Mouse (Mus musculus) forebrain, postnatal 0 days (tissue): ENCODE data around the gene Aoah. TPM values are rescaled to one million over a fixed set of nuclear protein-coding genes. Genes with fewer than 3 reads are reported as not detected.

Experiments
- ATAC-seq: fragments of 200-750 bp; cut with Nextera tagmentation; 2 replicates; pipeline ENCODE4 v1.8.0; 2017; ENCODE audit warnings: mild to moderate bottlenecking, moderate library complexity
- DNase-seq: peaks from one replicate; pipeline ENCODE4 v3.0.0-alpha.2; 2015
- H3K27ac ChIP-seq: fragments of 300-500 bp; sonication (generic); 2 replicates; pipeline ENCODE4 v1.5.1; 2014; ENCODE audit warnings: low read depth, mild to moderate bottlenecking, antibody characterized with exemption, low read length, moderate library complexity, mixed read lengths
- H3K27me3 ChIP-seq: fragments of 300-500 bp; sonication (generic); 2 replicates; pipeline ENCODE4 v1.6.1; 2014; ENCODE audit warnings: mild to moderate bottlenecking, low read length, mixed read lengths; ENCODE audit not compliant: insufficient read depth
- H3K36me3 ChIP-seq: fragments of 300-500 bp; sonication (generic); 2 replicates; pipeline ENCODE4 v1.6.1; 2014; ENCODE audit warnings: mild to moderate bottlenecking, moderate library complexity; ENCODE audit not compliant: insufficient read depth
- H3K4me1 ChIP-seq: fragments of 300-500 bp; sonication (generic); 2 replicates; pipeline ENCODE4 v1.6.1; 2014; ENCODE audit warnings: antibody characterized with exemption; ENCODE audit not compliant: insufficient read depth
- H3K4me2 ChIP-seq: fragments of 300-500 bp; sonication (generic); 2 replicates; pipeline ENCODE4 v1.6.1; 2014; ENCODE audit warnings: low read depth, mild to moderate bottlenecking, moderate library complexity
- H3K4me3 ChIP-seq: fragments of 300-500 bp; sonication (generic); 2 replicates; pipeline ENCODE4 v1.5.1; 2014; ENCODE audit warnings: low read depth, low read length, mixed read lengths
- H3K9ac ChIP-seq: fragments of 300-500 bp; sonication (generic); 2 replicates; pipeline ENCODE4 v1.6.1; 2014; ENCODE audit warnings: mild to moderate bottlenecking
- H3K9me3 ChIP-seq: fragments of 300-500 bp; sonication (generic); 2 replicates; pipeline ENCODE4 v1.6.1; 2016; ENCODE audit warnings: low read length
- CTCF ChIP-seq: sonication (generic); IDR thresholded peaks from 2 replicates; pipeline ENCODE4 v1.5.1; 2016; ENCODE audit warnings: antibody characterized with exemption, control low read depth, low read depth
- WGBS: fragments of 180-500 bp; shearing (Covaris S2); extraction: QIAGEN DNeasy Blood & Tissue Kit; methylation state at CpG from one replicate; pipeline ENCODE4 v1.1.7; 2014; 5-methylcytosine and 5-hydroxymethylcytosine counted together
- polyA plus RNA-seq: library from polyadenylated mRNA; unstranded; fragments of >200 nt; fragmentation: Nextera tagmentation; extraction: Ambion mirVana; gene quantifications from 2 replicates; pipeline ENCODE4 v1.2.1, GENCODE M21; 2015
- total RNA-seq: library from RNA; depleted of rRNA; stranded (reverse); fragments of >200 nt; gene quantifications from 2 replicates; pipeline ENCODE4 v1.2.3, GENCODE M21; 2014

Gene Aoah
- total and polyA plus RNA-seq, 2 experiments from 2014 or later = 0.51 to 0.86 TPM

- no peak overlapping the region for H3K9ac ChIP-seq
- TF ChIP-seq CTCF = no peak
- 73% methylated on average over 9 of the region's 9 CpGs for WGBS
- H3K4me2 ChIP-seq = no peak overlapping the region
- H3K36me3 ChIP-seq = no peaks in the 10 kb centered on the region
- ATAC-seq (no peak), DNase-seq (no peak)
- no peaks in the 10 kb centered on the region for H3K4me1 ChIP-seq
- H3K9me3 ChIP-seq = no peaks in the 10 kb centered on the region
- H3K27ac ChIP-seq = no peak overlapping the region
- no peaks in the 10 kb centered on the region for H3K27me3 ChIP-seq
- H3K4me3 ChIP-seq = no peak overlapping the region
Observed at GRCm38 (mm10) chr13:20829181-20829900, 35.4 kb downstream of the Aoah start.

- H3K9me3 ChIP-seq = no peaks in the 10 kb centered on the region
- ATAC-seq (peak; percentile 74), DNase-seq (peak; percentile 41)
- H3K9ac ChIP-seq = no peak overlapping the region
- no peaks in the 10 kb centered on the region for H3K4me1 ChIP-seq
- TF ChIP-seq CTCF = no peak
- no peaks in the 10 kb centered on the region for H3K36me3 ChIP-seq
- 29% methylated on average over 3 of the region's 3 CpGs for WGBS
- H3K4me3 ChIP-seq = no peak overlapping the region
- no peak overlapping the region for H3K4me2 ChIP-seq
- H3K27me3 ChIP-seq = no peaks in the 10 kb centered on the region
- H3K27ac ChIP-seq = no peak overlapping the region
Observed at GRCm38 (mm10) chr13:20855893-20856292, 62.0 kb downstream of the Aoah start.

DNA sequence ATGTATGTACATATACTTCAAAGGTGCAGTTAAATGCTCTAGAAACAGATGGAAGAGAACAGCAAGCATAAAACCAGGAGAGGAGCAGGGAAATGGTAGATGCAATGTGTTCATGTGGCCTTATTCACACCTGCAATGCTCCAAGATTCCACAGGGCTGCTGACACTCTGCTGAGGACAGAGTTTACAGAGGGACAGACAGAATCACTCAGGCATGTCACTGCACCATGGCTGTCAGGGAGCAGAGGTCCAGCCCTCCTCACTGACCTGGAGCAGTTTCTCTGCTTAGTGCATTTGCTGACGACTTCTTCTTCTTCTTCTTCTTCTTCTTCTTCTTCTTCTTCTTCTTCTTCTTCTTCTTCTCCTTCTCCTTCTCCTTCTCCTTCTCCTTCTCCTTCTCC, 105.5 kb downstream of the Aoah start:
- no peak for ATAC-seq
- WGBS = 78% methylated on average over 1 of the region's 1 CpGs
- peaks cover 13% of the 10 kb centered on the region; the same call in 1 of the 2 replicates for H3K4me1 ChIP-seq

DNA sequence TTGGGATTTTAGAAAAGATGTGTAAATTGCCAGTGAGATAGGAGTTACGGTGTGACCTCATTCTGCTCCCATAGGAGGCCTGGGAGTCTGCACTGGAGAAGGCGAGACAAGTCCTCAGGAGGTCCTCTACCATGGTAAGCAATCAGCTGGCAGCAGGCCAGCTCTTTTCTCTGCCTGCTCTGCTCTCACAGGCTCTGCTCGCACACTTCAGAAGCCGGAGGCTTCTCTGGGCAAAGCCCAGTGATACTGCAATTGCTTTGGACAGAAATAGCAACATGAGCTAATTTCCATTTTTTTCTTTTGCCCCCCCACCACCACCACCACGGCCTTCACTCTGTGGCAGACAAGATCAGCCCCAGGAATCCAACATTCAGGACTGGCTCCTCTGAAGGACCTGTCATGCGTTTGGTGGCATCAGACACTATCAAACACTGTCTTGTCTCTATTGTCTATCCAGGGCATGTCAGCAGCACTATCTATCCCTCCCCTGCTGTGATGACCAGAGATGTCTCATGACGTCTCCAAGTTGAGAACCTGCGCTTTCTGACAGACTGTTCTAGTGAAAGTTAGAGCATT, 106.6 kb downstream of the Aoah start:
- peak; percentile 69 for ATAC-seq
- Histone ChIP-seq H3K9ac (no peak overlapping the region), H3K4me3 (no peak overlapping the region), H3K4me1 (peaks cover 13% of the 10 kb centered on the region; the same call in 1 of the 2 replicates), H3K27me3 (no peaks in the 10 kb centered on the region), H3K9me3 (no peaks in the 10 kb centered on the region), H3K27ac (no peak overlapping the region), H3K36me3 (no peaks in the 10 kb centered on the region), H3K4me2 (no peak overlapping the region)
- no peak for TF ChIP-seq CTCF
- peak; percentile 61 for DNase-seq
- WGBS = 34% methylated on average over 8 of the region's 8 CpGs

More for the DNA sequence above, 105.5 kb downstream of the Aoah start:
- no peak for DNase-seq
- H3K9ac ChIP-seq = no peak overlapping the region
- H3K4me2 ChIP-seq = no peak overlapping the region
- TF ChIP-seq CTCF = no peak
- H3K36me3 ChIP-seq = no peaks in the 10 kb centered on the region
- H3K4me3 ChIP-seq = no peak overlapping the region
- no peak overlapping the region for H3K27ac ChIP-seq
- no peaks in the 10 kb centered on the region for H3K9me3 ChIP-seq
- H3K27me3 ChIP-seq = no peaks in the 10 kb centered on the region

GRCm38 (mm10) chr13:20900972-20901457, 107.1 kb downstream of the Aoah start:
- Histone ChIP-seq H3K9me3 (no peaks in the 10 kb centered on the region), H3K9ac (no peak overlapping the region), H3K27ac (peak overlapping the region; percentile 4; the same call in 1 of the 2 replicates), H3K4me3 (no peak overlapping the region), H3K4me2 (no peak overlapping the region), H3K4me1 (peaks cover 13% of the 10 kb centered on the region; the same call in 1 of the 2 replicates), H3K27me3 (no peaks in the 10 kb centered on the region), H3K36me3 (no peaks in the 10 kb centered on the region)
- WGBS = 8% methylated on average over 2 of the region's 2 CpGs
- no peak for TF ChIP-seq CTCF
- DNase-seq (peak; percentile 46), ATAC-seq (peak; percentile 50)

DNA sequence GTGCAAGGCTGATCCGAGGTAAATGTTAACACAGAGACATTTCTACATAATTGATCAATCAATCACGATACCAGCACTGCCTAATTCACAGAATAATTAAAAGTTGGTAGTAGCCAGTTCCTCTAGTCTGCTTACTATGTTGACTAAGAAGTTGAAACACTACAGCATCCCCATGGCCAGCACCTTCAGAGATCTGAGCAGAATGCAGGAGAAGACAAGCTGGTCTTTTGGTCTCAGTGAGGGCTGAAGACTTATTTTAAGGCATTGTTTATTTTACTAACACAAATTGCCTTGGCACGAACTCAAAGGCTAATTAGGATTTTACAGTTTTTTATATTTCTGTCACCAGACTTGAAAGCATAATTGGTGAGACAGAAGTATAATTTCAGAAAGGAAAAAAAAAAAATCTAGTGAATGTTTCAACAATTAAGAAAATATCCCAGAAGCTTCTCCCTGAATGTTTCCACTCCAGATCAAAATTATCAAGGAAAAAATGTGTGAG, 107.8 kb downstream of the Aoah start:
- Histone ChIP-seq H3K4me1 (peaks cover 13% of the 10 kb centered on the region; the same call in 1 of the 2 replicates), H3K4me3 (no peak overlapping the region), H3K27me3 (no peaks in the 10 kb centered on the region), H3K36me3 (no peaks in the 10 kb centered on the region), H3K9ac (no peak overlapping the region), H3K9me3 (no peaks in the 10 kb centered on the region), H3K27ac (no peak overlapping the region), H3K4me2 (no peak overlapping the region)
- no peak for TF ChIP-seq CTCF
- DNase-seq (peak; percentile 69), ATAC-seq (peak; percentile 57)
- WGBS = 30% methylated on average over 3 of the region's 3 CpGs

DNA sequence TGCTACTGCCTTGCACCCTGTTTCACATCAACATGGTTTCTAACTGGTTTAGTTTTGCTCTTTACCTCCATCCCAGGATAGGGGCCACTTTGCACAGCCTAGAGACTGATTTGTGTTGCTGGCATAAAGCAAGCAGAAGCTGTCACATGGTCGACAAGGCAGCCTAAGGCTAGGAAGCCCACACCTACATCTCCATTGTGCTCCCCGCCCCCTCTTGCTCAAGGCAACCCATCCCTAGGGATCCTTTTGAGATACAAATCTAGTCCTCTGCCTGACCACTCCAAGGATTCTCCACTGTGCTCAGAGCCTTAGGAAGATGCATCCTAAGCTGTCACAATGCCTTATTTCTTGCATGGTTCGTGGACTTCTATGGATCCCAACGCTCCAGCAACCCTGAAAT, 110.2 kb downstream of the Aoah start:
- no peak for DNase-seq
- Histone ChIP-seq H3K27ac (no peak overlapping the region; the same call in 1 of the 2 replicates), H3K4me1 (peaks cover 13% of the 10 kb centered on the region; the same call in 1 of the 2 replicates), H3K9me3 (no peaks in the 10 kb centered on the region), H3K4me3 (no peak overlapping the region), H3K27me3 (no peaks in the 10 kb centered on the region), H3K4me2 (no peak overlapping the region), H3K36me3 (no peaks in the 10 kb centered on the region), H3K9ac (no peak overlapping the region)
- no peak for ATAC-seq
- no peak for TF ChIP-seq CTCF
- 71% methylated on average over 4 of the region's 4 CpGs for WGBS
